Mouse (Mus musculus) thymus, postnatal 14 days (tissue): ENCODE data around the gene Eif2b4.
"Not testable (repeated sequence)": the region's sequence is repeated elsewhere in the genome, so short reads cannot be mapped to it uniquely, and the experiment has no call there.

Experiments
- DNase-seq: peaks from one replicate; pipeline ENCODE4 v3.0.0; 2021

Eif2b4 gene

GRCm38 (mm10) chr5:31192939-31193630, at the start of gene Eif2b4, which contains the start of gene Snx17:
Gene Eif2b4 (minus strand): TSS chr5:31193430.
Gene Snx17 (plus strand): TSS chr5:31193227.
- peak; percentile 99 for DNase-seq

DNA sequence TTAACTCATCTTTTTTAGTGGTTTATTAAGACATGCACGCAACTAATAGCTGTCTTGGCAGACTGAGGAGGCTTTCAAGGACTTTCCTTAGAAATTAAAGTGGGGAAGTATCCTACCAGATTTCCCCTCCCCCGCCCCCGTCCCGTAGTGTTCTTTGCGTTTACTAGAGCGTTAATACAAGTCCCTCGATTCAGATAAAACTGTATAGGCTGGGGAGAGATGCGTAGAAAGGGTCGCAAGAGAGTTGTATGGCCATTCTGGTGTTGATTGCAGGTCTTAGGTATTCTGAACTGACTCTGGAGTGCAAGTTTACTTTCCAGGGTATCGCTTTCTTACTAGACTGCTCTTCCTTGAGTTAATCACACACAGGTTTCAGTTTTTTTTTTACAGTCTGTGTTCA, 49.0 kb upstream of the Eif2b4 start:
- DNase-seq: no peak

GRCm38 (mm10) chr5:31241522-31242034, 48.3 kb upstream of the Eif2b4 start:
- DNase-seq: no peak

DNA sequence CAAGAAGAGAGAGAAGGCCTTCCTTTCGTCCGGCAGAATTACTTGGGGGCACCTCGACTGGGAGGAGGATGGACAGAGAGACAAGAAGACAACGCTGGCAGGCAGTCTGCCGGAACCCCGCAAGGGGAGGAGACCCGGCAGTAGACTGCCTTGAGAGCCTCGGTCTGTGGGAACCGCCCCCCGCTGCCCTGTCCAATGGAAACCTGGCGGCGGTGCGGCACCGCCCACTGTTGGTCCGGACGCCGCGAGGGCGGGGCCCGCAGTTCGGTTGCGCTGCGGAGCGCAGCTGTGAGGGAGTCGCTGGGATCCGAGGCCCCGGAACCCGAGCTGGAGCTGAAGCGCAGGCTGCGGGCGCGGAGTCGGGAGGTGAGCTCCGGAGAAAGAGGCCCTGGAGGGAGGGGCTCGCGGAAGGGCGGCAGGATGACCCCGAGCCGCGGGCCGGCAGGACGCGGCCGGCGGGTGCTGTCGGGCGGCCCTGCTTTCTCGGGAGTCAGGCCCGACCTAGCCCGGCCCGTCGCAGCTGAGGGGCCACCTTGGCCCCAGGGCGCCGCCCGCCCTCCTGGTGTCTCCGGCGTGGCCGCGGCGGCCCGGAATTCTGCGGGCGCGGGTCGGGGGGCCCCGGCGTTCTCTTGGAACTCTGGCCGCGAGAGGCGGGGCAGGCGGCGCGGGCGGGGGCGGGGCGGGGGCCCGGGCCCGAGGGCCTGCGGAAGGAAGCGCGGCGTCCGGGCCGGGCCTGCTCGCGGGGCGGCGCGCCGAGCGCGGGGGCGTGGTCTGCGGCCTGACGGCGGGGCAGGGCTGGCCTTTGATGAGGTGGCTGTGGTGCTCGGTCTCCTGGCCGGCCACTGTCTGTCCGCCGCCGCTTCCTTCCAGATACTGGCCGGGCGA, 47.6 kb upstream of the Eif2b4 start, which contains the start of the genes Nrbp1 and Gm9970:
Gene Nrbp1, plus strand, starts transcription at position 228 of the 885 bp plus-strand sequence.
Gene Gm9970, minus strand, starts transcription at position 596 of the 885 bp plus-strand sequence.
- peak; percentile 97 for DNase-seq

DNA sequence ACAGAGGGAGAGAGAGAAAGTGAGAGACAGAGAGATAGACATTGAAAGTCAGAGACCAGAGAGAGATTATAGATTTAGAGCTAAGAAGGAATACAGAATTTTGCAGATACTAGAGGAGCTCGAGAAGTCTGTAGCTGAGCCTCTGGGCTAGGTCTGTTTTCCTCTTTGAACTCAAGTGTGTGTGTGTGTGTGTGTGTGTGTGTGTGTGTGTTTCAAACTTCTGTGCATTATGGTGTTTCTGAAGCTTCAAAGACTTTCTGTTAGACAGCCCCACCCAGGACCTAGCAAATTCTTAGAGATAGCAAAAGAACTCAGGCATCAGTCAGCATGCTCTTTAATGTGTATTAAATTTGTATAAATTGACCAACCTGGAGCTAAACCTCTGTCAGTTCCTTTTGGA, 33.4 kb upstream of the Eif2b4 start:
- no peak for DNase-seq

DNA sequence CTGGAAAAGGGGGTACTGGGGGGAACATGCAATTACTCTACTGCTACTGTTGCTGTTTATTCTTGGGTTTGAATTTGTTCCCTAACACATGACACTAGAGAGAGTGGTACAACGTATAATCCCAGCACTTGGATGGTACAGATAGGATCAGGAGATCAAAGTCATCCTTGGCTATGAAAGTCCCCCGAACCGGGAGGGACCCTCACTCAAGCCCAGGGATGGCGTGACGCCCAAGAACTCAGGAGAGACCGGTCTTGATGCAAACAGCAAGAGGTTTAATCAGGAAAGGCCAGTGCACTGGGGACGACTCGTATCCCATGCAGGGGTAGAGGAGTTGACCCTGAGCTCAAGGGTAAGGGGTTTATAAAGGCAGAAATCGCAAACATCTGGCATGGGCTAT, 29.5 kb upstream of the Eif2b4 start:
- no peak for DNase-seq

DNA sequence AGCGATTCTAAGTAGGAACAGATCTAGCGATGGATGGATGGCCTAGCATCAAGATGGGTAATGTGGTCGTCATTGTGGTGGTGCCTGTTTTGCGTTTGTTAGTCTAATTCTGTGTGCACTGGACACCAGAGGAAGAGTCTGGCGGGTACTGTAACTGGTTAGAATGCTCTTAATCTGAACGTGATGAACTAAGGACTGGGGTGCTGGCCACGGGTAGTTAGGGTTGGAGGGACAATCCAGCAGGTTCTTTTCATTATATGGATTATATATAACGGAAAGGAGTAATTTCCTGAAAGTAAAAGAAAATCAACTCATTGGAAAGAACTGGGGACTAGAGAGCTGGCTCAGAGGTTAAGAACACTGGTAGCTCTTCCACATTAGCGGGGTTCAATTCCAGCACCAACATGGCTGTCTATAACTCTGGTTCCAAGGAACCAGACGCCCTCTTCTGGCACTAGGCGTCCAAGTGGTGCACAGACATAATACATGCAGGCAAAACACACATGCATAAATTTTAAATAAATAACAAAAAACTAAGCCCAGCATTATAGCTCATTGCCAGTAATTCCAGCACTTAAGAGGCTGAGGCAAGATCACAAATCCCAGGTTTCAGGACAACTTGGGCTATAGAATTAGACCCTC, 28.2 kb upstream of the Eif2b4 start:
- peak; percentile 52 for DNase-seq

DNA sequence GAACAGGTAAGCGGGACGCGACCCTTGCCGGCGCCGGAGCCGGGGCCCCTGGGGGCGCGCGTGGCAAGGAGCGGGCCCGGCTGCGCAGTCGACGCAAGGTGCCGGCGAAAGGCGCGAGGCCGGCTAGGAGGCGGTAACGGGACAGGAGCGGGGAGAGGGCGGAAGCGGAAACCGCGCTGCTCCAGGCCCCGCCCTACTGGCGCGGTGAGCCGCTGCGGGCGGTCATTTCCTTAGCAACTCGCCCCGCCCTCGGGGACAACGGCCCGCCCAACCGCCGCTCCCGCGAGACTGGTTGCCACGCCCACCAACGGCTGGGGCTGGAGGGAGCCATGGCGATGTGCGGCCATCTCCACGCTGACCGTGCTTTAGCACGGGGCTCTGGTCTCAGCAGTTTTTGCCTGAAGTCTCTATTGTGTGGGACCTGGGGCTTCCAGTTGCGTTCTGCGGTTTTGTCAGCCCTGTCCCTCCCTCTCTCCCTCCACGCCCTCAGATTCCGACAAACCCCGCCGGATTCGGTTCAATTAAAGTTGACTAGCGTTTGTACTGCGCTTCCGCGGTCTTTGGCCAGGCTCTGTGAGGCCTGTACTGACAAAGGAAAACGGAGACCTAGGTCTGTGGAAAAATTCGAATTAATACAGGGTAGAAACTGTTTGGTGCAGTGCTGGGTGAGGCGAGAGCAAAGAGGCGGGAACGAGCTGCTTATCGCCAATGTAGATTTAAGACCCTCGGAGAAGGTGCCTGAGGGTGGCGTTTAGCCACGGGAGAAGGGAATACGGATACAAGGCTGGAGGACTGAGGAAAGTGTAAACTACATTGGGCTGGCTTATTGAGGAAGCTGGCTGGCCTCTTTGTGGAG, 27.4 kb upstream of the Eif2b4 start, which contains the start of gene Ppm1g:
Gene Ppm1g, minus strand, starts transcription at position 240 of the 856 bp plus-strand sequence.
- peak; percentile 98 for DNase-seq

DNA sequence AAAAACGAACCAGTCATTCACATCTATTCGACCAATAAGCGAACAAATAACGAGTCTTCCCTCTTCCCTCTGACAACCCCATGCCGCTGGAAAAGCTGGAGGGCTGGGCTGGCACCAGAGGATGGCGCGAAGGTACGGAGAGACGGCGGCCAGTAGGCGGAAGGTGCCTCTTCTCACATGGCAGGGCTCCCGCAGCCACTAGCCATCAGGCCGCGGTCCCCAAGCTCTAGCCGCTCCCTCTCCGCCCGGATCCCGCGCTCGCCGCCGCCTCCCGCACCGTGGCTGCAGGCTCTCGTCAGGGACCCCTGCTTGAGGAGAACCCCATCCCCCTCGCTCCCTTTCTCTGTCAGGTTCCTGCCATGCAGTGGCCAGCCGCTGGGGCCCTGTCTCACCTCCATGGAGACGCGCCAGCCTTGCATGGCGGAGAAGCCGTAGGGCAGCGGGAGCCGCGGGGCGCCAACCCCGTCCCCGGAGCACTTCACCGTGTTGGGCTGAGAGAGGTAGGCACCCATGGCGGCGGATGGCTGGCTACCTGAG, 26.7 kb upstream of the Eif2b4 start:
- DNase-seq: no peak

GRCm38 (mm10) chr5:31219474-31219873, 26.2 kb upstream of the Eif2b4 start:
- no peak for DNase-seq

- no peak for DNase-seq
These were observed 25.8 kb upstream of the Eif2b4 start for GRCm38 (mm10) chr5:31219070-31219469.

DNA sequence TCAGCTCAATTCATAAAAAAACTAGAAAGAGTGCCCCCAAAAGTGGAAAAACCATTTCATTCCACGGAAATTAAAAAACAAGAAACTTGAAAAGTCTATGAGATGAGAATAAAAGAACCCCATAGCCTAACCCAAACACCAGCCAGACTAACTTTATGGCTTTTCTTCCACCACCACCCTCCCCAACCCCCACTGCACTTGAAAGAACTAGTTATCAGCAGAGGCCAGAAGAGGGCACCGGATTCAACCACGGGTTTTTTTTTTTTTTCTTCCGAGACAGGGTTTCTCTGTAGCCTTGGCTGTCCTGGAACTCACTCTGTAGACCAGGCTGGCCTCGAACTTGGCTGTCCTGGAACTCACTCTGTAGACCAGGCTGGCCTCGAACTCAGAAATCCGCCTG, 25.1 kb upstream of the Eif2b4 start:
- DNase-seq: peak; percentile 44

- not testable (repeated sequence) for DNase-seq
These were observed 23.3 kb upstream of the Eif2b4 start for GRCm38 (mm10) chr5:31216554-31216953.

DNA sequence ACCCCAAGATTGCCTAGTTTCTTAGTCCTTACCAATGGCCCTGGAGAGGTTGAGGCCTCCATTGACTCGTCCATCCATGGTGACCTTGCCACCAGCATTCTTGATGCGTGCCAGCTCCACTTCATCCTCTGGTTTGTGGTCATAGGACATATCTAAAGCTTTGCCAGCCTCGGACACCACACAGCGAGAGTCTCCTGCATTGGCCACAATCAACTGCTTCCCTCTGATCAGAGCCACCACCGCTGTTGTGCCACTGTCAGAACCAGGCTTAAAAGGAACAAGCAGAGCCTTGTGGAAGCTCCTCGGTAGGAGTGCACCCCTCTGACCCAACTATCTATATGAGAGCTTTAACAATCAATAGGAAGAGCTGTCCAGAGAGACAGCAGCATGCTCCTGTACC, 11.2 kb upstream of the Eif2b4 start:
- no peak for DNase-seq

GRCm38 (mm10) chr5:31203866-31204265, 10.6 kb upstream of the Eif2b4 start:
- DNase-seq: no peak

DNA sequence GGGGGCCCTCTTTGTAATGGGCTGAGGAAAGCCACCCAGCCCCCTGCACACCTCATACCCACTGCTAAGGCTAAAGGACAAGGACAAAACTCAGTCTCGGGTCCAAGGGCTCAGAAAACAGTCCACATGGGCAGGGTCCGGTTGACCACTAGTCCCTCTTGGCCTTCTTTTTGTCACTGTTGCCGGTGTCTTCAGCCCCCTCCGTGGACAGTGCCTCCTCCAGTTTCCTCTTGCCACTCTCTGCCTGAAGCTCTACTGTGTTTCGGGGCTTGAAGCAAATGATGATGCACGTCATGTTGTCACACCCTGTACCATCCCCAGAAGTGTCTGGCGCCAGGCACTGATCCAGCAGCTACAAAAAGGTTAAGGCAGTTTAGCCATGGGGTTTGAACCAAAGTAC, 9.7 kb upstream of the Eif2b4 start:
- DNase-seq: no peak

GRCm38 (mm10) chr5:31201742-31202590, 8.7 kb upstream of the Eif2b4 start, which contains the start of gene Zfp513:
Gene Zfp513 (minus strand): TSS chr5:31202303.
- peak; percentile 94 for DNase-seq

DNA sequence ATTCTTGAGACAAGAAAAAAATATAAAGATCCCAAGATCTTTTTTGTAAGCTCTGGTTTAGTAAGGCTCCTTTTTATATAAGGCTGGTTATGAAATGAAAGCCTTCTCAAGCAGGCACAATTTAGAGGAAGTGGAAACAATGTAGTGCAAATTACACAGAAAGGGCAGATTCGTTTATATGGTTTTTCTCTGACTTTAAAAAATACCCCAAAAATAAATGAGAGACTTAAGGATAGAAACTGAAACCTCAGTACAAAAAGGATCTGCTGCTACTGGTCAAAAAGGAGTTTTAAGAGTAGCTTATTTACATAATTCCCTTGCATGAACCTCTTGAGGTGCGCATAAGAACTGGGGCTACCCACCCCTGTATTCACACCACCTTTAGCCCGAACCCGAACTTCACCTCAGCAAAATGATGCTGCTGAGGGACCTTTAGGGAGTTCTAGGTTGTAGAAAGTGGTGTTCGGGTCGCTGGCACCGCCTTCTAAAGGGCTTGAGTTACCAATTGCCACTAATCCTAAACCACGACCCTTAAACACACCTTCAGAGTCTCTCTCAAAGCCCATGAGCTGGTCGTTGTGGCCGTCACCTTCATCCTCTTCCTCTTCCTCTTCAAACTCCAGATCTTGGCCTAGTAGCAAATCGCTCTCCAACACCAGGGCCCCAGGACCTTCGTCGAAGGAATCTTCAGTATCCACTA, 8.0 kb upstream of the Eif2b4 start:
- DNase-seq: no peak

- peak; percentile 32 for DNase-seq
These were observed 7.1 kb upstream of the Eif2b4 start for GRCm38 (mm10) chr5:31200327-31200768.

DNA sequence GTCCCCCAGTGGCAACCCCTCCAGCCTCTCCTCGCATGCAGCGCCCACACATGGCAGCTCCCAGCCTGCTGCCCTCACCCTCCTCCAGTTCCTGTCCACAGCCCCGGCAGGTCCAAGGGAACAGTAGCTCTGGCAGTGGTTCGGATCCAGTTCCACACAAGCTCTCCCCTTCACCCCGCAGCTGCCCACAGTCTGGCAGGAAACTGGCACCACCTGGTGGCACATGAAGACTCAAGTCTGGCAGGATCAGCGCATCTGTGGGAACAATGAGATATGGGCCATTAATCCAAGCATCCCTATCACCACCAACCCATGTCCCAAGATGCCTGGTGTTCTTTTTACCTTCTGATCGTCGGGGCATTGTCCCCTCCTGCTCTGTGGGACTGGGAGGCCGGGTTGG, 6.7 kb upstream of the Eif2b4 start:
- DNase-seq: no peak
